Mouse (Mus musculus) activated CD4-positive, CD25-positive, alpha-beta regulatory T cell, adult 4 months (primary cell): ENCODE results near the gene Lefty2. TPM values are rescaled to one million over a fixed set of nuclear protein-coding genes. Genes with fewer than 3 reads are reported as not detected.

ENCODE experiments used
- ATAC-seq: one replicate; pipeline ENCODE4 v1.8.0; 2017
- polyA plus RNA-seq, 2 experiments: library from polyadenylated mRNA; unstranded; fragments of 100-300 nt; shearing (Covaris generic); gene quantifications; one replicate each; pipeline ENCODE4 v1.2.1; 2017

The Lefty2 gene
- polyA plus RNA-seq, 2 experiments from 2014 or later, result not detected

DNA sequence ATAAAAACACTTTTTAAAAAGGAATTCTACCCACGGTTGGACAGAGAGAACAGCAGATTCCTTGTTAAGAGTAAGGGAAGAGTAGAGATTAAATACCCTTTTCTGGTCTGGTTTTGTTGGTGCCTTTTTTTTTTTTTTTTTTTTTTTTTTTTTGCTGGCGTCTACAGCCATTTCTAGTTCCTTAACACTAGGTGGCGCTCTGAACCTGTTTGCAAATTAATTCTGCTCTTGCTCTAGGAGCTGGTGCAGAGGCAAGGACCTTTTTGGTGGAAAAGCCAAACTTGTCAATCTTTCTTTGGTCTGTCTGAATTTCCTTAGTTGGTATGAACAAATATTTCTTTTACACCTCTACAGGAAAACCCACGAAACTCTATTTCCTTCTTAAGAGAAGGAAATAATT, 8.2 kb downstream of the Lefty2 start:
- no peak for ATAC-seq

DNA sequence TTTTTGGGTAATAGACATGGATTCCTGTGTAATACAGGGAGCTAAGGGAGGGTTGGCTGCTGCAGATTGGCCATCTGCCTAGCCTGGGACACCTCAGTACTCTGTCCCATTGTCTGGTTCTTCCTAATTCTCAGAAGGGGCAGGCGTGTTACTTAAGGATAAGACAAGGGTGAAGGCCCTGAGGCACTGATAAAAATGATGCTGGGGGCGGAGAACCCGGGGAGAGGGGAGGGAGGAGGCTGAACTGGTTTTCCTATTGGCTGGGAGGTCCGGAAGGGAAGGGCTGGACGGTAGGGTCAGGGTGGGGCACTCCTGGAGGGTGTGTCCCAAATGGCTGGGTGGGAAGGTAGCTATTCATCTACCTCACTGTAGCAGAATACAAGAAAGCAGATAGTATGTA, 10.0 kb downstream of the Lefty2 start:
- ATAC-seq, result no peak

DNA sequence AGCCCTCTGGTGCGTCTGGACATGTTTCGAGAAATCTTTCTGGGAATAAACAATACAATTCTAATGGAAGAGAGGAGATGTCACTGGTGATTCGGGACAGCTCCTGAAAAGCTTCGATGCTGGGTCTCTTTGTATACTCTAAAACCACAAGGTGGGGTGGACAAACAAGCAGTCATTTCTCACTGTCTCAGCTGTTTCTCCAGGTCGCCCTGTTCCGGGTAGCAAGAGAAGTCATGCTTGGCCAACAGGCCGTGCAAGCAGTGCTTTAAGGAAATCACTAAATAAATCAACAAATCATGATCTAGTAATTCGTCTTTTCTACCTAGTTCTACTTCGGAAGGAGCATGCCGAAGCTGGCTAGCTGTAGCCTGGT, 10.7 kb downstream of the Lefty2 start:
- ATAC-seq, result no peak

DNA sequence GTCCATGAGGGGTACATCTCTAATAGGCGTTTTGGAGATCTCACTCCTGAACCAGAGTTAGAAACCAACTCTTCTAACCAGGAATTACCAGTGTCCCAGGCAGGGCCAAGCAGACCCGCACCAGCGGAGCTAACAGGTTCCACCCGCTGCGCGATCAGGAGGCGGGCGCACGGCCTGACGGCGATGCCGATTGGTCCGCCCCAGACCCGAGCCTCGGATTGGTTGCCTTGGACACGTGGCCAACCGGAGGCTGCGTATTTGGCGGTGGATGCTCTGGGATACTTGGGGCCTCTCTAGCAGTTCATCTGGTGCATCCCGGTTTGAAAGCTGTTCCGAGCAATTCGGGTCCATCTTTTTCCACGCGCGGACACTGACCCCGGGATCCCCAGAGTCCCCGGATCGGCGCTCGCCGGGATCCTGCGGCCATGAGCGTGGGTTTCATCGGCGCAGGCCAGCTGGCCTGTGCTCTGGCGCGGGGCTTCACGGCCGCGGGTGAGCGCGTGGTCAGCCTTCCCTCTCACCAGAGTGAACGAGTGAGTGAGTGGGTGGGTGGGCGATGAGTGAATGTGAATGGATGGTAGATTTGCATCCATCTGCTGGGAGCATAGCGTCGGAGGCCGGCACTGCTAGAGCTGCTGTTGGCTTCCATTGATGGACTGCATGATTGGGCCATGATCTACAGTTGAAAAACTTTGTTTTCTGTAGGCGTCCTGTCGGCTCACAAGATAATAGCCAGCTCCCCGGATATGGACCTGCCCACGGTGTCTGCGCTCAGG, 11.3 kb downstream of the Lefty2 start, which contains the start of gene Pycr2:
Gene Pycr2, plus strand, starts transcription at position 255 of the 776 bp plus-strand sequence.
- ATAC-seq, result peak; percentile 96

DNA sequence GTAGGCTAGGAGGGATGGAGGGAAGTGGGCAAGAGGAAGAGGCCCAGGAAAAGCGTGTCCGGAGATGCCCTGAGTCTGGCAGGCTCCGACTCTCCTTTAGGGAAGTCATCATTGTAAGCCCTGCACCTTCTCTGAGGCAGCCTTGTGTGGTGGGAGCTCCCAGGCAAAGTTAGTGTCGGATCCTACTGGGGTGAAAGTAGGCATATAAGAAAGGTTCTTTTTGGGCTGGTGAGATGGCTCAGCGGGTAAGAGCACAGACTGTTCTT, 11.8 kb downstream of the Lefty2 start:
- no peak for ATAC-seq

DNA sequence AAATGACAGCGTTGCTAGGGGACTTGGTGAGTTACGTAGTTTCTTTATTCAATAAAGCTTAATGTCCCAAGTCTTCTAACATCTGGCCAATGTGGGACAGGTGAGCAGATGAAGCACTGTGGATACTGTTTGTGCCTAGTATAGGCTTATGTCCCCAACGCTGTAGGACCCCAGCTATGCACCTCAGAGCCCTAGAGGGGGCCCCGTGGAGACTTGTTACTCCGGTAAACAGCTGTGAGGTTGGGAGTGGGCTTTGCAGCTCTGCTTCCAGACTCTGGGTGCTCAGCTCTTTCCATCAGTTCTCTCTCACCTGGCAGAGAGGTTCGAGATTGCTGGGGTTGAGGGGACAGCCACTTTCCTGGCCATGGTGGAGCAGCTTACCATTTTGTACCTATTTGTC, 12.4 kb downstream of the Lefty2 start:
- no peak for ATAC-seq

DNA sequence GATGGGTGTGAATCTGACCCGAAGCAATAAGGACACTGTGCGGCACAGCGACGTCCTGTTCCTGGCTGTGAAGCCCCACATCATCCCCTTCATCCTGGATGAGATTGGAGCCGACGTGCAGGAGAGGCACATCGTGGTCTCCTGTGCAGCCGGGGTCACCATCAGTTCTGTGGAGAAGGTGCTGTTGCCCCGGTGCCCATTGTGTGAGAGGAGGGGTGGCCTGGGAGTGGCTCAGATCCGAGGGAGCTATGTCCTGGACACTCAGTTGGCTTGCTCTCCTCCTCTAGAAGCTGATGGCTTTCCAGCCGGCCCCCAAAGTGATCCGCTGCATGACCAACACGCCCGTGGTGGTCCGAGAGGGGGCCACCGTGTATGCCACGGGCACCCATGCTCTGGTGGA, 13.0 kb downstream of the Lefty2 start:
- no peak for ATAC-seq

DNA sequence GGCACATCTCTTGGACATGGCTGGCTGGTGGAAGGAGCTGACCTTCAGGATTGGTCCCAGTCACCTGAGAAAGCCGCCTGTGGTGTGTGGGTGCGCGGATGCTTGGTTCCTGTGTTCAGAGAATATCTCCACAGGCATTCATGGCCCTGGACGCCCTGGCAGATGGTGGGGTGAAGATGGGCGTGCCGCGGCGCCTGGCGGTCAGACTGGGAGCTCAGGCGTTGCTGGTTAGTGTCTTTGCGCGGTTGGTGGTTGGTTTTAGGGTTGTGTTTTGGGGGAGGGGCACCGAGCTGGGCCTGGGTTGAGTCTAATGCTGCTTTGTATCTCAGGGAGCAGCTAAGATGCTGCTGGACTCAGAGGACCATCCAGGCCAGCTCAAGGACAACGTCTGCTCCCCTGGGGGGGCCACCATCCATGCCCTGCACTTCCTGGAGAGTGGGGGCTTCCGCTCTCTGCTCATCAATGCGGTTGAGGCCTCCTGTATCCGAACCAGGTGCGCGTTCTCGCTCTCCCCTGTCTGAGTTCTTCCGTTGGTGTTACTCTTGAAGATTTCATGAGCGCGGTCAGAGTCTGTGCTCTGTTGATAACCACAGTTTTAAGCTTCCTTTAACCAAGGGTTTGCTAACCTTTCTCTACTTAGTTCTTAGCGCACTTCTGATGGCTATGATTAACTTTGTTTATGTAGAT, 13.7 kb downstream of the Lefty2 start:
- ATAC-seq, result no peak

DNA sequence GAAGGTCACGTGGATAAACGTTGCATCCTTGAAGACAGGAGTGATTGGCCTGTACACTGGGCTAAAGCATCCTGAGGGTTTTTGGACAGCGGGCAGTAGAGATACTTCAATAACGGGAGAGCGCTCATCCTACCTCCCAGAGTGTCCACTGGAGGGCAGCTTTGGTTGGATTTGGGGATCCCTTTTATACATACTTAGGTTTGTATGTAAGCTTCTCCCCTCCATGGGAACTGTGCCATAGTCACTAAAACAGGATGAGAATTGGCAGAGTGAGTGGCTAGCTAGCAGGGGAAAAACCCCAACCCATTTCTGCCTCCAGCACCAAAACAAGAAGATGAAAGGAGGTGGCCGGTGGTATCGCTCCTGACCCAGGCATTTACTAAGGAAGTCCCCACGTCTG, 18.2 kb downstream of the Lefty2 start:
- ATAC-seq, result no peak

DNA sequence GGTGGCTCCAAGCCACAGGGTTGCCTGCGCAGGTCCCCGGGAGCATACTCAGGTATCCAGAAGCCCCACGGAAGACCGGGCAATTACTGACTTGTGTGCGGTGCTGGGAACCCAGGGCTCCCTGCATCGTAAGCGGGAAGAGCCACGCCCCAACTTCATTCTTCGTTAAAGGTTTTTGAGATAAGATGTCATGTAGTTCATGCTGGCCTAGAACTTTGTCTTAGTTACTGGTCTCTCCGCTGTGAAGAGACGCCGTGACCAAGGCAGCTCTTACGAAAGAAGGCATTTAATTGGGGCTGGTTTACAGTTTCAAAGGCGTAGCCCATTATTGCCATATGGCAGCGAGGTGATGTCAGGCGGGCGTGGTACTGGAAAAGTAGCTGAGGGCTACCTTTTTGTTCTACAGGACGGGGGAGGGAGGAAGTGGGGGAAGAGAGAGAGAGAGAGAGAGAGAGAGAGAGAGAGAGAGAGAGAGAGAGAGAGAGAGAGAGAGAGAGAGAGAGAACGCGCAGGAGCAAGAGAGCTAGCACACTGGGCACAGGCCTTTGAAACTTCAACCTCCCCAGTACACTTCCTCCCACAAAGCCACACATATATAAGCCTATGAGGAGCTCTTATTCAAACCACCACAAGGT, 18.9 kb downstream of the Lefty2 start:
- ATAC-seq, result peak; percentile 68

DNA sequence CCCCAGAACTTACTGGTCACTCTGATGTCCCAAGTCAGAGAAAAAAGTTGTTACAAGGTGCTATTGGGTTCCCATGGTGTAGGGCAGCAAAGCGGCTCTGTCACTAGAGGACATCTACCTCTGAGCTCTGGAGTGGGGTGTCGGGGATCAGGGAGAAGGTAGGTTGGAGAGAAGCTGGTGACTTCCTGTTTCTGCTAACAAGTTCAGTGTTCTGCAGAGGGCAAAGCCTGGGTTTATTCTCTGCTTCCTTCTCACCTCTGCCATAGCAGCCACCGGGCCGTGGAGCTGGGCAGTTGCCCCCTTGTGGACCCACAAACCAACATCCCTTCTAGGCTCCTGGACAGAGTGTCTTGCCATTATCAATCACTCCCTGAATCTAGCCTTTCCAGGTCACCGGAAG, 19.9 kb downstream of the Lefty2 start:
- ATAC-seq, result no peak

DNA sequence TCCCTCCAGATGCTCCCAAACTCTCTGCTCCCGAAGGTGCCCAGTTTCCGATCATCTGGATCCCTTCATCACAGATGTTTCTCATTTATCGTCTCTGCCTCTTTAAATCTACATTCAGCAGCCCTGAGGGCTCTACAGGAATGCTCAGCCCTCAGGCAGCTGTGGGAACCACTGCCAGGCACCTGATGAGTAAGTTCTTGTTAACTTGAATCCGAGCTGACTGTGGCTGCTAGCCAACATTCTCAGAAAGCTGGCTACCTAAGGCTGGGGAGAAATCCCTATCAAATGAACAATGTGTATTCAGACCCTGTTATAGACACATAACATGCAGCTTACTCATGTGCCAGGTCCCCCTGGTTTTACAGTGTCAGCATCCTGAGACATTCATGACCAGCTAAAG, 20.9 kb downstream of the Lefty2 start:
- ATAC-seq, result no peak

DNA sequence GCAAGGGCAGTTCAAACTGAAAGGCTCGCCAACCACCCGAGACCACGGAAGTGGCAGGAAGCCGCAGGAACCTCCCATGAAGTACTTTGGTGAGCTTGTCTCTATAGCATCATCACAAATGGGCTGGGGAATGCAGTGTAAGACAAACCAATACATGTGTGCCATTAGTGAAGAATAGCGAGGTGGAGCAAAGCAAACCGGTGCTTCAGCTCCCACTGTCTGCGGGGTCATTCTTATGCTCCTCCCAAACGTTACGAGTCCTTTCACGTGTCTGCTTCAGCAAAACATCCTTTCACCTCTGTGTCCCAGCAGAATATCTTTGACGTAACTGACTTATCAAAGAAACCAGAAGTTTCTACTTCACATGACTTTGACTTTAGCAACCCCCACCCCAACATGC, 23.5 kb downstream of the Lefty2 start:
- peak; percentile 46 for ATAC-seq

DNA sequence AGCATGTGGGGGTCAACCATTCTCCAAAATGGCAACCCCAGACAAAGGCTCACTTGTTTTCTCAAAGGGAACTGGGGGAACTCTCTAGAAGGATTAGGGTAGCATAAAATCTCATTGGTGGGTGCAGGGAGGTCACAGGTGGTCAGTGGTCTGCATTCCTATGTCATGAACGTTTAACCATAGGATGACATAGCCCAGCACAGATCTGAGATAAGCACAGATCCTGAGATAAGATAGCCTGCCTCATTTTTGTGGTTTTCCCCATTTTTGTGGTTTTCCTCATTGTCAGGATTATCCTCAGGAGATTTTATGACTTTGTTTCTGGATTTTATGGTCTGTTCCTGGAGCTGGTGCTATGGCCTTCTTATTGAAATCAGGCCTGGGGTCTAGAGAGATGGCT, 24.1 kb downstream of the Lefty2 start:
- ATAC-seq, result no peak

DNA sequence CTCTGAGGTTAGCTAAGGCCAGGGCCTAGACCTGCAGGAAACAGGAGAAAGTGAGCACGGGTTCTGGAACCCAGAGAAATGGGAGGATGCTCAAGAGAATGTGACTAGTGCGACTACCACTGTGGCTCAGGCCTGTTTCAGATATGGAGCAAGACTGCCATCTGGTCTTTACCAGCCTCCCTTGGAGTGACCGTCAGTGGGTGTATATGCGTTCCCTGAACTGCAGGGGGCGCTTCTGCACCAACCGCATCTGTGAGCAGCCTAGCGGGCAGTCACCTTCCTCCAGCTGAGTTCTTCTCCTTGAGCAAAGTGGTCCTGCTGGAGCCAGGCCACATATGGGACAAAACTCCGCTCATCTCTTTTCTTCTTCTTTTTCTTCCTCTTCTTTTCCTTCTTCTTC, 26.8 kb downstream of the Lefty2 start:
- no peak for ATAC-seq

DNA sequence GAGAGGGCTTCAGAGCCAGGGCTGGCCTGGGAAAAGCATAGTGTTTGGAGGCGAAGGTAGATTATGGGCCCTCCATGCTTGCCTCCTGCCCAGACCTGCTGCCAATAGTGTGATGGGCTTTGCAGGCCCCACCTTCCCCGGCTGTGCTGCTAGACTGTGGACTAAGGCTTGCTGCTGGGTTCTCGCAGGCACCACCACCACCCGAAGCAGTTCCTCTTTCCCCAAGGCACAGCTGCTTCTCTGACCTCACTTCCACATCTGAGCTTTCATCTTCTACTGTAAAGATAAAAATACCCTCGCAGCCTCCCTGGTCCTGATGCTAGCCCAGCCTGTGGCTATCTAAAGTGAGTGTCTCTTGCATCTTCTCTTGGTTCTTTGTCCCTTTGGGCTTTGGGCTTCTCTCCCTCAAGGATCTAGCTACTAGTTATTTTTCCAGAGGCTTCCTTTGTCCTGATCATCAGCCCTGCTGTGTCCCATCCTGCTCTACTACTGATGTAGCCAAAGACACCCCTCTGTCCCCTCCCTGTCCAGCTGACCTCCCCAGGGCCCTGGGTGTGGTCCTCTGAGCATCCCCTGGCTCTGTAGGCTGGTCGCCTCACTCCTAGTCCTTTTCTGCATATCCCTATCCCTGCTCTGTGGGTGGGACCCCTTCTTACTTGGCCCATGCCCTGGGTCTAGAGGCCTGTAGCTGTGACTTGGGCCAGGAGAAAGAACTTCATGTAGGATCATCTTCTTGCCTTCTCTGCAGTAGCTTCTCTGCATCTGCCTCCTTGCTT, 29.6 kb downstream of the Lefty2 start:
- peak; percentile 34 for ATAC-seq

DNA sequence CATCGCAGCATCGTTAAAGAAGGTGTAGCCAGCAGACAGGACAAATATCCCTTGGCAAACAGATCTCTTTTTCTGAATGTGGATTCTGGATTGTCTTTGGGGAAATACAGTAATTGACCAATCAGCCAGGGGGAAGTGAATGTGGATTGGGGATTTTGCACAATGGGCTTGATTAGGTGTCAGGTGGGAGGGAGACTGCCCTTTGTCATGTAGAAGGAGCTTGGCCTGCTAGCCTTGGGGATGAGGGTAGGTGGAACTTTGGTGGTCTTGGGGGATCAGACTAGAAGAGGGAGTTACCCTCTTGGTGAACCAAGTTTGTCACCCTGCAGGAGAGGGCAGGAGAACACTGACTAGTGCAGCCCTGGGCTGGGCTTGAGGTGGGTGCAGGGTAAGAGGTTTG, 31.8 kb downstream of the Lefty2 start:
- ATAC-seq, result no peak

DNA sequence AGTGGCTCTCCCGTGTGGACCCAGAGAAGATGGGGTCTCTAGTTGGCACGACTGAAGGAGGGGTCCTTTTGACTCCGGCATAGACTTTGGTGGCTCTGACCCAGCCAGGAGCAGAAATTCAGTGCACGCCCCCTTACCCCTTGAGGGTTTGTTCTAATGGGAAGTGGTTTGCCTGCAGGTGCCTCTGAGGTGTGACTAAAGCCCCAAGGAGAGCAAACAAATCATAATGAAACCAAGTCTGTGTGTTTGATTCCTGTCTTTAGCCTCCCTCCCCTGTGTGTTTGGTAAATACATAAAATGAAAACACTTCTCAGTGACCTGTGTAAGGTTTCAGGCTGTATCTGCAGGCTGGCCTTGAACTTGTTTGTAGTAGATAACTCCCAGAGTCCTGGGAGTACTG, 33.4 kb downstream of the Lefty2 start:
- ATAC-seq, result peak; percentile 80

DNA sequence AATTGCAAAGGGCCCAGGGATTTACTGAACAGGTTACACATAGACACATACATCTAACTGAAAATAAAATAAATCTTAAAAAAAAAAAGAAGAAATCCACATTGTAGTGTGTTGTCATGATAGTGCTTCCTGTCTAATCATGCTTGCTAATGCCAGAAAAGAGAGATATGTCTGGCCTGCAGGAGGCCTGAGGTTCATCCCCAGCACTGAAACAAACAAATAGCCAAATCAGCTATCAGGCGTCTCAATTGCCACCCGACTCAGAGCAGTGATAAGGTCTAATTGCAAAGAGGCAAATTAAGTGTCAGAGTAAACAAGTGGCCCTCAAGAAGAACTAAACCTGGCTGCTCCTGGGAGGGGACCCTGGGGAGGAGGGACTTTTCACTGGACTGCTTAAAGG, 36.7 kb downstream of the Lefty2 start:
- ATAC-seq, result no peak

DNA sequence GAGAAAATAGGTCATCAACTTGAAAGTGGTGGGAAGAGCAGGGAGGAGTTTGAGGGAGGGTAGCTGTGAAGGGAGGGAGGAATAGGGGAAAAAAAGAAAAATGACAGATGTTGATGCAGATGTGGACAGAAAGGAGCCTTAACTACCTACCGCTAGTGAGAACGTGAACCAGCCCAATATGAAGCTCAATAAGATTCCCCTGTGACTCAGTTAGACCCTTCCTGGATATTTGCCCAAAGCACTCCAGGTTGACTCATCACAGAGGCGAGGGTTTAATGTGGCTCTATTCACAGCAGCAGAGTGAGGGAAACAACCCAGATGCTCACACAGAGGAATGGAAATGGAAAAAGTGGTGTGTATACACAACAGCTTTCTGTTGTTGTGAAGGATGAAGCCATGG, 38.2 kb downstream of the Lefty2 start:
- ATAC-seq, result no peak

DNA sequence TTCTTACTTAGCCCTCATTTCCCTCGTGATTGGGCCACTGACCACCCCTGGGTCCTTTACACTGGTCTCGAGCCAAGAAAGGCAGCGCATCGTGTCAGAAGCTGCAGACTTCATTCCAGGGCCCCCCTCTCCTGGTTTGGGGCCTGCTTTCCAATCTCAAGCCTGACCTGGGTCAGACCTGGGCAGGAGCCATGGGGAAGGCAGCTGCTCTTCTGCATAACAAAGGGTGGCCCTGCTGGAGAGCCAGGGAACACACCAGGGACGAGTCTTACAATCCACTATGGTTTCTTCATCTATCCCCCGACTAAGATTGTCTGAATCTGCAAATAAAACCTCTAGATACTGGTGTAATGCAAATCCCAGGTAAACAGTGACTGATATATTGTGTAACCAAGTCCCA, 40.8 kb downstream of the Lefty2 start:
- no peak for ATAC-seq

DNA sequence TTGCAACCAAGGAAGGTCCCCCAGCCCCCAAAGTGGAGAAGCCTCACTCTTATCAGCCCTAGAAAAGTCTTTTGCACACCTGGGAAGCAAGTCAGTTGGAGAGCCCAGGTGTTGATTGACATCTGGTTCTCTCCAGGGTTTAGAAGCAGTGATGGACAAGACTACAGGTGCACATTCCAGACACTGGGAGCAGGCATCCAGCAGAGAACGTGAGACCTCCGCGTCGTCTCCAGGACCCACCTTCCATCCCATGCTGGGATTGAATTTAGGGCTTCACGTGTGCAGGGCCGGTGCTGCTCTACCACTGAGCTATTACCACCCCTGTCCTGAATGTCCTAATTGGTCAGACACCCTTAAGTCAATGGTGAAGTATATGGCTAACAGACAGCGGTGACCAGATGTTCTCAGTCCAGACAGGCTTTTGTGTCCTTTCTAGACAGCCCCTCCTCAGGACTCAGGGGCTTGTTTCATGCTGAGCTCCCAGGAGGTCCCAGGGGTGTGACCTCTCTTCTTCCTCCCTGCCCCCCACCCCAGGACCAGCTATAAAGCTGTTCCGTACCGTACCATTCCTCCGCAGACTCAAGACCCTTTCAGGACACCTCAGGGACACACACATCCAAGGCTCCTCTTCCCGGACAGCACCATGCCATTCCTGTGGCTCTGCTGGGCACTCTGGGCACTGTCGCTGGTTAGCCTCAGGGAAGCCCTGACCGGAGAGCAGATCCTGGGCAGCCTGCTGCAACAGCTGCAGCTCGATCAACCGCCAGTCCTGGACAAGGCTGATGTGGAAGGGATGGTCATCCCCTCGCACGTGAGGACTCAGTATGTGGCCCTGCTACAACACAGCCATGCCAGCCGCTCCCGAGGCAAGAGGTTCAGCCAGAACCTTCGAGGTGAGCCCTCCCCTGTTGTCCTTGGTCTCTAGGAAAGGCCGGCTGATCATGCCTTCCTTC, 41.8 kb downstream of the Lefty2 start, which contains the start of gene Lefty1:
Gene Lefty1, plus strand, starts transcription at position 556 of the 953 bp plus-strand sequence.
- ATAC-seq, result no peak
